Mouse (Mus musculus): ENCODE data around the gene Gm3448. TPM values are rescaled to one million over a fixed set of nuclear protein-coding genes. Genes with fewer than 3 reads are reported as not detected.

Gene Gm3448
- polyA plus RNA-seq, 1 experiment, result 0.78 TPM

- H3K27ac ChIP-seq (ENCODE audit: insufficient read depth, low read length), result no peak overlapping the region
- TF ChIP-seq POLR2A (IDR thresholded peaks at IDR 0.05; ENCODE audit: low read depth, low read length) (no peak), CTCF (IDR thresholded peaks at IDR 0.05; ENCODE audit: extremely low read depth, insufficient read depth, insufficient read length, insufficient replicate concordance) (no peak)
- no peak for DNase-seq (ENCODE audit: low read depth in 1 of 2, low spot score in 2 of 2)
- 90% methylated on average over 2 of the region's 2 CpGs for WGBS
- no peaks in the 10 kb centered on the region for H3K36me3 ChIP-seq (ENCODE audit: control insufficient read depth, insufficient read depth, low read length)
- H3K27me3 ChIP-seq (ENCODE audit: control insufficient read depth, insufficient read depth, low read length), result no peaks in the 10 kb centered on the region
- H3K4me1 ChIP-seq (ENCODE audit: control insufficient read depth, insufficient read depth, insufficient read length), result no peaks in the 10 kb centered on the region; the same call in 1 of the 2 replicates
- no peak overlapping the region for H3K4me3 ChIP-seq (ENCODE audit: extremely low read depth, insufficient read depth, insufficient read length)
Observed at GRCm38 (mm10) chr17:15072211-15072610, 30.9 kb upstream of the Gm3448 start.

DNA sequence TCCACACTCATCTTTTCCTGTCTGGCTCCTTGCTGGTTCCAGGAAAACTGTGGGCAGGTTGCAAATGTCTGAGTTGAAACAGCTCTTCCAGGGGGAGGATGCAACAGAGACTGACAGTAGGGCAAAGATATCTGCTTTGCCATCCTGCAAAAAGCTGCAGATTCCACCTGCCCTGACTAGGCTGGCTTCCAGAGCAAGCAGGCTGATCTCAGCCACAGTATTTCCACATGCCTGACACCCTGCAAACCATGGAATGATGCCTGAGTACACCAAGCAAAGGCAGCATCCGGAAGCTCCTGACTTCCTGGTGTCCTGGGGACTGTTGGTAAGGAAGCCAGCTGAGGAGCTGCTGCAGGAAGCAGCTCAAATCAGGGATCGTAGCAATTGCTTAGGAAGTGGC, 27.8 kb upstream of the Gm3448 start:
- Histone ChIP-seq H3K4me1 (ENCODE audit: control insufficient read depth, insufficient read depth, insufficient read length) (no peaks in the 10 kb centered on the region; the same call in 1 of the 2 replicates), H3K36me3 (ENCODE audit: control insufficient read depth, insufficient read depth, low read length) (no peaks in the 10 kb centered on the region), H3K27me3 (ENCODE audit: control insufficient read depth, insufficient read depth, low read length) (no peaks in the 10 kb centered on the region), H3K4me3 (ENCODE audit: extremely low read depth, insufficient read depth, insufficient read length) (no peak overlapping the region), H3K27ac (ENCODE audit: insufficient read depth, low read length) (no peak overlapping the region)
- 69% methylated on average over 2 of the region's 2 CpGs for WGBS
- TF ChIP-seq POLR2A (IDR thresholded peaks at IDR 0.05; ENCODE audit: low read depth, low read length), result no peak
- TF ChIP-seq CTCF (IDR thresholded peaks at IDR 0.05; ENCODE audit: extremely low read depth, insufficient read depth, insufficient read length, insufficient replicate concordance), result no peak
- no peak for DNase-seq (ENCODE audit: low read depth in 1 of 2, low spot score in 2 of 2)

GRCm38 (mm10) chr17:15068040-15068792, 26.9 kb upstream of the Gm3448 start:
- TF ChIP-seq CTCF (IDR thresholded peaks at IDR 0.05; ENCODE audit: extremely low read depth, insufficient read depth, insufficient read length, insufficient replicate concordance) (no peak), POLR2A (IDR thresholded peaks at IDR 0.05; ENCODE audit: low read depth, low read length) (no peak)
- H3K4me1 ChIP-seq (ENCODE audit: control insufficient read depth, insufficient read depth, insufficient read length), result no peaks in the 10 kb centered on the region; the same call in 1 of the 2 replicates
- no peaks in the 10 kb centered on the region for H3K27me3 ChIP-seq (ENCODE audit: control insufficient read depth, insufficient read depth, low read length)
- H3K4me3 ChIP-seq (ENCODE audit: extremely low read depth, insufficient read depth, insufficient read length), result no peak overlapping the region
- 0 out of 2 replicates have a peak overlapping the region, but pooled peaks have one; percentile 15 for H3K27ac ChIP-seq (ENCODE audit: insufficient read depth, low read length)
- WGBS, result 81% methylated on average over 8 of the region's 8 CpGs
- no peak for DNase-seq (ENCODE audit: low read depth in 1 of 2, low spot score in 2 of 2)
- peaks cover 2% of the 10 kb centered on the region; the same call in 1 of the 2 replicates for H3K36me3 ChIP-seq (ENCODE audit: control insufficient read depth, insufficient read depth, low read length)

- Histone ChIP-seq H3K27me3 (ENCODE audit: control insufficient read depth, insufficient read depth, low read length) (no peaks in the 10 kb centered on the region), H3K36me3 (ENCODE audit: control insufficient read depth, insufficient read depth, low read length) (peaks cover 5% of the 10 kb centered on the region; the same call in 1 of the 2 replicates), H3K4me1 (ENCODE audit: control insufficient read depth, insufficient read depth, insufficient read length) (no peaks in the 10 kb centered on the region; the same call in 1 of the 2 replicates), H3K27ac (ENCODE audit: insufficient read depth, low read length) (no peak overlapping the region), H3K4me3 (ENCODE audit: extremely low read depth, insufficient read depth, insufficient read length) (no peak overlapping the region)
- DNase-seq (ENCODE audit: low read depth in 1 of 2, low spot score in 2 of 2), result no peak
- 90% methylated on average over 1 of the region's 1 CpGs for WGBS
- no peak for TF ChIP-seq CTCF (IDR thresholded peaks at IDR 0.05; ENCODE audit: extremely low read depth, insufficient read depth, insufficient read length, insufficient replicate concordance)
- TF ChIP-seq POLR2A (IDR thresholded peaks at IDR 0.05; ENCODE audit: low read depth, low read length), result no peak
Observed at GRCm38 (mm10) chr17:15066911-15067310, 25.6 kb upstream of the Gm3448 start.

DNA sequence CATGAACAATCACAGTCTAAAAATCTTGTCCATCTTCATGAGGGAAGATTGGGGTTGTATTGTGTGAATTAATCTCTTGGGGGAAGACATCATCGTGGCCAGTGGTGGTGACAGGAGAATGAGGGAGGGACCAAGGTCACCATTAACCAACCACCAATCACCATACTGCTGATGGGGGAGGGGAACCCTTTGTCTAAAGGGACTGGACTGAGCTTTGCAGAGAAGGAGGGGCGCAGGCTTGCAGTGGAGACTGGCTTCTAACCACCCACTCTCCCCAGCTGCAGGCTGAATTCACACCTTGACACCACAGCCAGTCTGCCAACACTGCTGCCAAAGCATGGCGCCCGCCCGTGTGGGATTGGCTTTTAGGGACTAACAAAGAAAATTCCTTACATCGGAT, 24.7 kb upstream of the Gm3448 start:
- DNase-seq (ENCODE audit: low read depth in 1 of 2, low spot score in 2 of 2), result no peak
- Histone ChIP-seq H3K4me3 (ENCODE audit: extremely low read depth, insufficient read depth, insufficient read length) (no peak overlapping the region), H3K27ac (ENCODE audit: insufficient read depth, low read length) (no peak overlapping the region), H3K36me3 (ENCODE audit: control insufficient read depth, insufficient read depth, low read length) (peaks cover 9% of the 10 kb centered on the region; the same call in 1 of the 2 replicates), H3K4me1 (ENCODE audit: control insufficient read depth, insufficient read depth, insufficient read length) (no peaks in the 10 kb centered on the region; the same call in 1 of the 2 replicates), H3K27me3 (ENCODE audit: control insufficient read depth, insufficient read depth, low read length) (no peaks in the 10 kb centered on the region)
- TF ChIP-seq POLR2A (IDR thresholded peaks at IDR 0.05; ENCODE audit: low read depth, low read length) (no peak), CTCF (IDR thresholded peaks at IDR 0.05; ENCODE audit: extremely low read depth, insufficient read depth, insufficient read length, insufficient replicate concordance) (no peak)
- 74% methylated on average over 6 of the region's 6 CpGs for WGBS

DNA sequence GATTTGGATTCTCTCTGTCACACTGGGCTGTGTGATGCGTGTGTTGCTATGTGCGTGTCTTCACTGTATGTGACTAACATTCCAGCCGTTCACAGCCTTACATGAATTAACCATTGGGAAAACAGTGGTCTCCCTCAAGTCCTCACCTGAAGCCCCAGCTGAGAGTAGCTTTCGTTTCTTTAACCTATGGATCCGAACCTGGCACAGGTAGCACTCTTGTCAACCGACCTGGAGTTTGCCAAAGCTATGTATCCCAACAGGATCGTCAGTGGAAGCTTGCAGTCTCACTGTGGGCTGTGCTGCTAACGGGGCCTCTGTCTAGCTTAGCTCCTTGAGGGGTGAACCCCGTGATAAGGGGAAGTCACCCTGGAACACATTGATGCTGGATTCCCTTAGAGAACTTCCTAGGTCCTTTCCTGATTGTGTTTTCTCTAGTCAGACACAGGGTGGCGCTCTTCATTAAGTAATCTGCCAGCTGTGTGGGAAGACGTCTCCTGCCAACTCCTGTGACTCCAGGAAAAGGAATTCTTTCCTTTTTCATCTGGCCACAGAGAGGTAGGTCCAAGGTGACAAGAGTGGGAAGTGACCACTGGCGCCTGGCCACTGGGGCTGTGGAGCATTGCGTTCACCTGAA, 24.2 kb upstream of the Gm3448 start:
- H3K27ac ChIP-seq (ENCODE audit: insufficient read depth, low read length), result no peak overlapping the region
- peaks cover 9% of the 10 kb centered on the region; the same call in 1 of the 2 replicates for H3K36me3 ChIP-seq (ENCODE audit: control insufficient read depth, insufficient read depth, low read length)
- no peak overlapping the region for H3K4me3 ChIP-seq (ENCODE audit: extremely low read depth, insufficient read depth, insufficient read length)
- DNase-seq (ENCODE audit: low read depth in 1 of 2, low spot score in 2 of 2), result no peak
- no peaks in the 10 kb centered on the region for H3K27me3 ChIP-seq (ENCODE audit: control insufficient read depth, insufficient read depth, low read length)
- TF ChIP-seq CTCF (IDR thresholded peaks at IDR 0.05; ENCODE audit: extremely low read depth, insufficient read depth, insufficient read length, insufficient replicate concordance) (peak; percentile 24; the same call in 1 of the 2 replicates), POLR2A (IDR thresholded peaks at IDR 0.05; ENCODE audit: low read depth, low read length) (no peak)
- H3K4me1 ChIP-seq (ENCODE audit: control insufficient read depth, insufficient read depth, insufficient read length), result no peaks in the 10 kb centered on the region; the same call in 1 of the 2 replicates
- WGBS, result 52% methylated on average over 13 of the region's 13 CpGs

Measured in spleen, adult 2 months (tissue).